Mouse (Mus musculus): ENCODE results near the gene Olfr1155.

- no peak for TF ChIP-seq POLR2A (IDR thresholded peaks at IDR 0.05; ENCODE audit: extremely low read depth, insufficient read depth, low read length)
- TF ChIP-seq CTCF (IDR thresholded peaks at IDR 0.05; ENCODE audit: extremely low read depth, insufficient read depth, low read length): no peak
These were observed 29.6 kb upstream of the Olfr1155 start, which contains the start of gene Olfr74 for GRCm38 (mm10) chr2:87974563-87974962.

Data from cortical plate, adult 2 months (tissue).